Mouse (Mus musculus) 416B (cell line): ENCODE data around the gene Cdc42ep3.

Experiments
- DNase-seq: peaks from one replicate; pipeline ENCODE4 v3.0.0; 2011; ENCODE audit warnings: low read depth

The Cdc42ep3 gene

DNA sequence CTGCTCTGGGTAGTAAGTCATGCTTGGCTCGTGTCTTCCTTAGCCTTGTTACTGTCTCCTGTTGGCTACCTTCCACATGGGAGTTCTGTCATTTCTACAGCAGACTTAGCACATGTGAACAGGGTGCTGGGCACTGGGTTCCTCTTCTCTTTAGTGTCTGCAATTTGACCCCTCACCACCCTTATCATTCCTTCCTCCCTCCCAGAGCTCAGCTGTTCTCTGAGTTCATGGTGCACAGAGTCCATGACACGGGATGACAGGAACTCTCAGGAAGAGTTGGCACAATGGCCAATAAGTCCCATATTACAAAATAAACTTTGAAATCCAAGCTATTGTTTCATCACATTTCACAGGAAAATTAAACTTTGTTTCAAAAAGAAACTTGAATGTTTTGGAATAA lies 64.2 kb downstream of the Cdc42ep3 start:
- no peak for DNase-seq

DNA sequence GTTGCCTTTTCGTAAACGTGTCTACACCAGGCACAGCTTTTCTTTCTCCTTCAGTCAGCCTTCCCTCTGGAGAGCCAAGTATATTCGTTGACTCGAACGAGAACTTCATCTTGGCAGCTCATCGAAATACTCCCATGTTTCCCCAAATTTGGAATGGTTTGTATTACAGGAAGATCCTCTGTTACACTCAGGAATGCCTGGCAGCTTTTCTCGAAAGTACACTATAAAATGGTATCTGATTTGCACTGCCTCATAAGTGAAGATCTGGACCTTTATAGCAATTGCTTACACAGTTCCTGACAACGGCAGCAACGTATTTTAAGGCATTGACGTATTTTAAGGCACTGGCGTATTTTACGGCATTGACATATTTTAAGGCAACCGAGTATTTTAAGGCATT lies 67.6 kb downstream of the Cdc42ep3 start:
- no peak for DNase-seq

GRCm38 (mm10) chr17:79285030-79285601 lies 69.8 kb downstream of the Cdc42ep3 start:
- DNase-seq: no peak
